Mouse (Mus musculus) brain, embryonic 14.5 days (tissue): ENCODE data around the gene Gm48551.

ENCODE experiments used
- CTCF ChIP-seq: fragments of 200-500 bp; IDR thresholded peaks from 2 replicates; pipeline ENCODE4 v1.5.1; 2012; ENCODE audit warnings: inconsistent platforms, mild to moderate bottlenecking, moderate library complexity, borderline replicate concordance; ENCODE audit not compliant: insufficient read depth, insufficient read length; ENCODE audit errors: extremely low read depth
- POLR2A ChIP-seq: fragments of 200-500 bp; IDR thresholded peaks from 2 replicates; pipeline ENCODE4 v1.6.1; 2012; ENCODE audit warnings: mild to moderate bottlenecking, inconsistent platforms, borderline replicate concordance; ENCODE audit not compliant: poor library complexity, insufficient read depth, insufficient read length, severe bottlenecking; ENCODE audit errors: extremely low read depth

DNA sequence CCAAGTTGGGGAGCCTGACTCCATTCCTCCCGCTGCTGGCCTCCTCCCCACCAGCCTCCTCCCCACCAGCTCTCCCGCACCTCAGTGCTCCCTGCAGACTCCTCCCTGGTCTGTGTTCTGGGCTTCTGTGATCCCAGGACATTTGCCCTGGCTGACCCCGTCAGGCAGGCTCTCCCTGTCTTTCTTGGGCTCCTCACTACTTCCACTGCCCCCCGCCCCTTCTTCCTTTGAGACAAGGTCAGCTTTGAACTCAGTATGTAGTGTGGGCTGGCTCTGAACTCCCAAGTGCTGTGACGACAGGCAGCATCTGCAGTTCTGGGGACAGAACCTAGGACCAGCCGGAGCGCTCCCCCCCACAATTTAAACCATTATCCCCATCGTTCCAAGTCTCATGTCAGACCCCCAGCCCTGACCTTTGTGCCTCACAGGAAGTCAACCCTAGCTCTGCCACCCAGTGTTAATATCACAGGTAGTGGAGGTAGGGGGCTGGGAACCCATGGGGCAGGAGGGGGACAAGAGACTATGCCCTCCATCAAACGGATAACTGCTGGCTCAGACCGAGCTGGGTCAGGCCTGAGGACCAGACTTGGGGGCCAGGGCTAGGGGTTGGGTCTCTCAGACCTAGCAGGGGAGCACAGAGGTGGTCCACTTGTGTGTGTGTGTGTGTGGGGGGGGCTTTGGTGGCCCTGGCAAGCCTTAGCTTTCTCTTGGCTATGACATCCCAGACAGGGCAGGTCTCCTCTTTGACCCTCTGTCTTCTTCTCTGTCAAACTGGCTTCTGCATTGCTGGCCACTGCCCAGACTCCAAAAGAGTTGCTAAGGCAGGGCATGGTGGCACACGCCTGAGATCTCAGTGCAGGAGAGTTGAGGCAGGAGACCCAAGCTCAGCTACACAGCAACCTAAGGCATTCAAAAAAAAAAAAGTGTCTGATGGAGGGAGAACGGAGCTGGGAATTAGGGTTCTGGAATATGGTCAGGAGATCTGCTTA is 33.3 kb downstream of the Gm48551 start:
- TF ChIP-seq POLR2A (no peak), CTCF (no peak)
